Mouse (Mus musculus) large intestine, adult 2 months (tissue): ENCODE results near the gene Prkce. TPM values are rescaled to one million over a fixed set of nuclear protein-coding genes. Genes with fewer than 3 reads are reported as not detected.

Experiments
- DNase-seq: peaks from one replicate; pipeline ENCODE4 v3.0.0-alpha.2; 2012; ENCODE audit warnings: low read depth, low spot score
- WGBS: fragments of 180-500 bp; shearing (Covaris S2); methylation state at CpG from one replicate; pipeline ENCODE4 v1.1.7; 2018; 5-methylcytosine and 5-hydroxymethylcytosine counted together
- polyA plus RNA-seq: library from polyadenylated mRNA; depleted of rRNA; stranded (reverse); fragments of >200 nt; gene quantifications from 2 replicates; pipeline ENCODE4 v1.2.3, GENCODE M21; 2012; rRNA removed

Prkce gene
- polyA plus RNA-seq, 1 experiment: 3.3 TPM

GRCm38 (mm10) chr17:86669641-86670373 is 502.2 kb downstream of the Prkce start:
- no peak for DNase-seq
- WGBS: 81% methylated on average over 13 of the region's 13 CpGs

- DNase-seq: no peak
- WGBS: 58% methylated on average over 7 of the region's 7 CpGs
Measured at GRCm38 (mm10) chr17:86670731-86671130, 503.1 kb downstream of the Prkce start.

- WGBS: 80% methylated on average over 2 of the region's 2 CpGs
- no peak for DNase-seq
Measured at GRCm38 (mm10) chr17:86674971-86675370, 507.4 kb downstream of the Prkce start.

DNA sequence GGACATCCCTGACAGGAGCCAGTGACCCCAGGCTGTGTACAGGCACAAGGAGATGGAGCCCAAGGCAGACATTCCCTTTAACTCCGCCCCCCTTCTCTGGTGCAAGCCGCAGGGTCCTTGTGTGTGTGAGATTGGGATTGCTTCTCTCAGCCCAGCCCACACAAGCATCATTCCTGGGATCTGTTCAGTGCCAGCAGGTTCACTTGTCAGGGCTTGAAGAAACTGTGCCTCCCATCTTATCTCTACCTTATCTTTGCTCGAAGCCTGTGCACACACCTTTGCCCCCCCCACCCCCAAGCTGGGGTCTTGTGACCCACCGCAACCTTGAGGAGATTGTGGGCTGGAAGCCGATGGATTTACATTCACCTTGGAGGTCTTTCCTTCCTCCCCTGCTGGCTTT is 508.8 kb downstream of the Prkce start:
- no peak for DNase-seq
- 64% methylated on average over 5 of the region's 5 CpGs for WGBS

GRCm38 (mm10) chr17:86676909-86677308 is 509.3 kb downstream of the Prkce start:
- no peak for DNase-seq
- WGBS: 70% methylated on average over 4 of the region's 4 CpGs

DNA sequence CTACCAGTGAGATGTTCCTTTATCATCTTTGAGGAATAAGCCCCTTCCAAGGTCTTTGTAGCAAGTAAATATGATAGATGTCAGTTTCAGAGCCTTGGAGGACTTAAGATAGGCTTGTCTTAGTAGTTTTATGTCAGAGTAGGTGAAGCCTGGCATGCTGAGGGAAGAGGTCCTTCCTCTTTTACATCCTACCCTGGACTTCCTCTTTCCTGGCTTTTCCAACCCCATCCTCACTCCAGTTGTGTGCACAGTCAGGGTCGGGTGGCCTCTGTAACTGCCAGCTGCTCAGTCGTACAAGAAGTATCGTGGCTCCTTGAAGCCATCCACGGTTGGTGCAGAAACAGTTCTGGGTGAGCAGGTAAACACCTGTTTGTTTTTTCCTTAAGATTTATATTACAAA is 517.7 kb downstream of the Prkce start:
- DNase-seq: no peak
- 70% methylated on average over 4 of the region's 4 CpGs for WGBS

DNA sequence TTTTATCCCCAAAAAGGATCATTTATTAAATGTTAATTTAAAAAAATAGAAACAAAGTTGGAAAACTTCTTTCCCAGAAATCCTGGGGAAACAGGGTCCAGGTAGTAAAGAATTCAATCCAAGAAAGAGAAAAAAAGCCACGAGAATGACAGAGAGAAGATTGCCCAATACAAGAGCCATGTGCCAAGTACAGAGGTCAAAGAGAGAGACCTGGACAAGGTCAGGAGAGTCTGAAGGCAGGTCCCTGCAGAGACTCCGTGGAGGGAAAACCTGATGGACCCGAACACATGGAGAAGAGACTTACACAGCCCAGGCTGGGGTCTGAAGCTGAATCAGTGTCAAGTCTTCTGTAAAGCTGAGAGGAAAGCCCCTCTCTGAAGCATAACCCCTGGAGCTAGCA is 519.4 kb downstream of the Prkce start:
- no peak for DNase-seq
- WGBS: 66% methylated on average over 3 of the region's 3 CpGs

DNA sequence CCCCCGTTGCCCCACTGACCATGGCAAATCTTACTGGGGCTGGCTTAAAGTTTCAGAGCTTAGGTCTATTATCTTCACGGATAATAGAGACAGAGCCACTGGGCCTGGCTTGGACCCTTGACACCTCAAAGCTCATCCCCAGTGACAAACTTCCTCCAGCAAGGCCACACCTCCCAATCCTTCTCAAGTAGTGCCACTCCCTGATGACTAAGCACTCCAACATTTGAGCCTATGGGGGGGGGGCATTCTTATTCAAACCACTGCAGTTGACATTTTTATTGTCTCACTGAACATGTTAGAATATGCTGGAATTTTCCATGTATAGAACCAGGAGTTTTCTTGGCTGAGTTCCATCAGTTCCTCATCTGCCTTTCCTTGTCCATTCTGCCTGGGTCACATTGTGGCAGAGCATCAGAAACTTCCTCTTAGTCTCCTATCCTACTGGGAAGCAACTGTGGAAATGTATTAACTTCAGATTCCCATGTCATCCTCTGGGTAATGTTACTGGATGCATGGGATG is 523.3 kb downstream of the Prkce start:
- no peak for DNase-seq
- 98% methylated on average over 2 of the region's 2 CpGs for WGBS

- DNase-seq: no peak
- 85% methylated on average over 2 of the region's 2 CpGs for WGBS
Measured at GRCm38 (mm10) chr17:86697751-86698150, 530.2 kb downstream of the Prkce start.

DNA sequence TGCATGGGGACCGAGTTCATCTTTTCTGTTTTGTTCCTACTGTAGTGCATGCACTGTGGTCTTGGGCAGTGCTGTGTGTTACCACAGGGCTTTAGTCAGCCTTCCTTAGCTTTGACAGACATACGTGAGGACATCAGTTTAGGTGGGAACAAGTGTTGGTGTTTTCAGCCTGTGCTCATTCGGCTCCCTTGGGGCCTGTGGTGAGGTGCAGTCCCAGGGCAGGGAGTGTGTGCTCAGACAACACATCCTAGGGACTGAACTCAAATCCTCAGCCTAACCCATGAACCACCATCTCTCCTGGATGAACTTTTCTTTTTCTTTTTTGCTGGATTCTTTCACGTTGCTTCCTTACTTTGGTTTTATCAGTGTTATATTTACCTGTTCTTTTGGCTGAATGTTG is 535.8 kb downstream of the Prkce start:
- WGBS: 82% methylated on average over 4 of the region's 4 CpGs
- no peak for DNase-seq

DNA sequence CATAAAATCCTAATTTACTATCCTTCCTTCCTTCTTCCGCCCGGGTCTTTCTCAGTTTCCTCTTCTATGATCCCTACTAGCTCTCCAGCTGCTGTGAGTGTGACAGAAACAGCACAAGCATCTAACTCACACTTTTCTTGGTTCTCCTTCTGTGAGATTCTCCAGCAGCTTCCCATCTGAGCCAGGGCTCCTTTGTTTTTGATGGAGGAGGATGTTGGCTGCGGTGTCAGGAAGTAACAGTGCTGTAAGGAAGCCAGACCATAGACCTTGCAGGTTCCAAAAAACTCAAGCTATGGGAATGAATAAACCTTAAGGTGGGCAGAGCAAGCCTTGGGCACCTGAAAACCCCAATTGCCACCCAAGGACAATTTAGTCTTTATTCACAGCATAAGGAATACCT is 537.7 kb downstream of the Prkce start:
- 72% methylated on average over 3 of the region's 3 CpGs for WGBS
- DNase-seq: no peak

- 27% methylated on average over 1 of the region's 1 CpGs for WGBS
- DNase-seq: no peak
Measured at GRCm38 (mm10) chr17:86706467-86706866, 538.9 kb downstream of the Prkce start.

Other genes starting within 250 kb of the Prkce start
- gene Srbd1, start 22.6 kb upstream of the Prkce start, polyA plus RNA-seq: 2.6 and 2.7 TPM in 2 replicates